Mouse (Mus musculus): ENCODE measurements around the gene Slc1a5. TPM values are rescaled to one million over a fixed set of nuclear protein-coding genes. Genes with fewer than 3 reads are reported as not detected.

Slc1a5 gene
- polyA plus RNA-seq (2015; fragmentation: Nextera tagmentation; extraction: Ambion mirVana), result 8.8 and 9.0 TPM in 2 replicates

- Histone ChIP-seq H3K4me2 (peak within 1 kb of the TSS; percentile 97), H3K36me3 (no peaks in the 10 kb centered on the region), H3K27me3 (peaks cover 14% of the 10 kb centered on the region), H3K4me1 (replicated peaks) (peaks cover 41% of the 10 kb centered on the region), H3K4me3 (peak within 1 kb of the TSS; percentile 52), H3K9ac (peak within 1 kb of the TSS; percentile 70), H3K27ac (replicated peaks) (0 out of 2 replicates have a peak within 1 kb of the TSS, but pooled peaks have one; percentile 29), H3K9me3 (no peaks in the 10 kb centered on the region)
- WGBS, result 4% methylated on average over 34 of the region's 34 CpGs
- ATAC-seq (ENCODE audit: low read depth), result peak; percentile 81
Observed at GRCm38 (mm10) chr7:16780825-16781554, at the start of gene Slc1a5. Gene Slc1a5, plus strand, starts transcription at chr7:16781340.

GRCm38 (mm10) chr7:16731893-16732422 lies 49.2 kb upstream of the Slc1a5 start:
- no peaks in the 10 kb centered on the region for H3K9me3 ChIP-seq
- H3K27ac ChIP-seq (replicated peaks), result no peak overlapping the region
- no peak overlapping the region for H3K4me2 ChIP-seq
- WGBS, result 33% methylated on average over 7 of the region's 7 CpGs
- no peaks in the 10 kb centered on the region for H3K27me3 ChIP-seq
- no peak for ATAC-seq (ENCODE audit: low read depth)
- H3K4me3 ChIP-seq, result no peak overlapping the region
- no peak overlapping the region for H3K9ac ChIP-seq
- peaks cover 7% of the 10 kb centered on the region; the same call in 1 of the 2 replicates for H3K4me1 ChIP-seq (replicated peaks)
- H3K36me3 ChIP-seq, result no peaks in the 10 kb centered on the region

GRCm38 (mm10) chr7:16737606-16738072 lies 43.5 kb upstream of the Slc1a5 start:
- Histone ChIP-seq H3K27ac (replicated peaks) (no peak overlapping the region), H3K9me3 (no peaks in the 10 kb centered on the region), H3K4me2 (peak overlapping the region; percentile 48), H3K9ac (no peak overlapping the region), H3K4me1 (replicated peaks) (peaks cover 26% of the 10 kb centered on the region), H3K27me3 (no peaks in the 10 kb centered on the region), H3K4me3 (peak overlapping the region; percentile 85), H3K36me3 (peaks cover 6% of the 10 kb centered on the region; the same call in 1 of the 2 replicates)
- ATAC-seq (ENCODE audit: low read depth), result peak; percentile 33
- 39% methylated on average over 10 of the region's 10 CpGs for WGBS

- Histone ChIP-seq H3K9me3 (no peaks in the 10 kb centered on the region), H3K4me3 (peak within 1 kb of the TSS; percentile 85), H3K36me3 (peaks cover 12% of the 10 kb centered on the region), H3K27me3 (no peaks in the 10 kb centered on the region), H3K4me1 (replicated peaks) (peaks cover 26% of the 10 kb centered on the region), H3K4me2 (peak within 1 kb of the TSS; percentile 96), H3K9ac (peak within 1 kb of the TSS; percentile 95), H3K27ac (replicated peaks) (peak within 1 kb of the TSS; percentile 61)
- under 1% methylated on average over 34 of the region's 34 CpGs for WGBS
- peak; percentile 96 for ATAC-seq (ENCODE audit: low read depth)
Observed at GRCm38 (mm10) chr7:16738073-16738696, 43.0 kb upstream of the Slc1a5 start, which contains the start of gene Ap2s1. Gene Ap2s1, plus strand, starts transcription at chr7:16738410.

- 0 out of 2 replicates have a peak, but pooled peaks have one; percentile 7 for ATAC-seq (ENCODE audit: low read depth)
- peaks cover 26% of the 10 kb centered on the region for H3K4me1 ChIP-seq (replicated peaks)
- peak overlapping the region; percentile 95 for H3K9ac ChIP-seq
- WGBS, result 61% methylated on average over 10 of the region's 10 CpGs
- H3K27ac ChIP-seq (replicated peaks), result no peak overlapping the region
- peaks cover 21% of the 10 kb centered on the region for H3K36me3 ChIP-seq
- H3K4me3 ChIP-seq, result peak overlapping the region; percentile 85
- H3K4me2 ChIP-seq, result peak overlapping the region; percentile 96
- no peaks in the 10 kb centered on the region for H3K27me3 ChIP-seq
- no peaks in the 10 kb centered on the region for H3K9me3 ChIP-seq
Observed at GRCm38 (mm10) chr7:16739056-16739604, 42.0 kb upstream of the Slc1a5 start.

- Histone ChIP-seq H3K27ac (replicated peaks) (no peak overlapping the region), H3K4me3 (no peak overlapping the region), H3K36me3 (peaks cover 69% of the 10 kb centered on the region), H3K4me1 (replicated peaks) (peaks cover 5% of the 10 kb centered on the region; the same call in 1 of the 2 replicates), H3K9me3 (no peaks in the 10 kb centered on the region), H3K9ac (no peak overlapping the region), H3K27me3 (no peaks in the 10 kb centered on the region), H3K4me2 (no peak overlapping the region)
- WGBS, result 94% methylated on average over 4 of the region's 4 CpGs
- no peak for ATAC-seq (ENCODE audit: low read depth)
Observed at GRCm38 (mm10) chr7:16745373-16745772, 35.8 kb upstream of the Slc1a5 start.

- peaks cover 63% of the 10 kb centered on the region for H3K36me3 ChIP-seq
- H3K4me2 ChIP-seq, result no peak overlapping the region
- ATAC-seq (ENCODE audit: low read depth), result peak; percentile 67; the same call in 1 of the 2 replicates
- WGBS, result 62% methylated on average over 3 of the region's 3 CpGs
- no peak overlapping the region for H3K9ac ChIP-seq
- H3K9me3 ChIP-seq, result no peaks in the 10 kb centered on the region
- no peaks in the 10 kb centered on the region for H3K27me3 ChIP-seq
- no peaks in the 10 kb centered on the region for H3K4me1 ChIP-seq (replicated peaks)
- no peak overlapping the region for H3K4me3 ChIP-seq
- H3K27ac ChIP-seq (replicated peaks), result no peak overlapping the region
Observed at GRCm38 (mm10) chr7:16746093-16746492, 35.0 kb upstream of the Slc1a5 start.

GRCm38 (mm10) chr7:16747656-16748055 lies 33.5 kb upstream of the Slc1a5 start:
- Histone ChIP-seq H3K4me1 (replicated peaks) (no peaks in the 10 kb centered on the region), H3K27me3 (no peaks in the 10 kb centered on the region), H3K4me3 (no peak overlapping the region), H3K9me3 (no peaks in the 10 kb centered on the region), H3K4me2 (no peak overlapping the region), H3K36me3 (peaks cover 62% of the 10 kb centered on the region), H3K27ac (replicated peaks) (no peak overlapping the region), H3K9ac (no peak overlapping the region)
- 92% methylated on average over 6 of the region's 6 CpGs for WGBS
- no peak for ATAC-seq (ENCODE audit: low read depth)

- no peak overlapping the region for H3K4me3 ChIP-seq
- H3K9me3 ChIP-seq, result no peaks in the 10 kb centered on the region
- no peak overlapping the region for H3K9ac ChIP-seq
- no peak overlapping the region for H3K4me2 ChIP-seq
- peaks cover 29% of the 10 kb centered on the region for H3K36me3 ChIP-seq
- 91% methylated on average over 12 of the region's 12 CpGs for WGBS
- no peak for ATAC-seq (ENCODE audit: low read depth)
- H3K27ac ChIP-seq (replicated peaks), result no peak overlapping the region
- no peaks in the 10 kb centered on the region for H3K27me3 ChIP-seq
- no peaks in the 10 kb centered on the region for H3K4me1 ChIP-seq (replicated peaks)
Observed at GRCm38 (mm10) chr7:16752016-16752415, 29.1 kb upstream of the Slc1a5 start.

- Histone ChIP-seq H3K9ac (no peak overlapping the region), H3K4me2 (no peak overlapping the region), H3K36me3 (no peaks in the 10 kb centered on the region), H3K27me3 (no peaks in the 10 kb centered on the region), H3K9me3 (no peaks in the 10 kb centered on the region), H3K4me1 (replicated peaks) (no peaks in the 10 kb centered on the region), H3K27ac (replicated peaks) (no peak overlapping the region), H3K4me3 (no peak overlapping the region)
- no peak for ATAC-seq (ENCODE audit: low read depth)
- 76% methylated on average over 17 of the region's 17 CpGs for WGBS
Observed at GRCm38 (mm10) chr7:16755362-16756017, 25.6 kb upstream of the Slc1a5 start.

- H3K27me3 ChIP-seq, result no peaks in the 10 kb centered on the region
- no peak overlapping the region for H3K4me2 ChIP-seq
- peaks cover 5% of the 10 kb centered on the region; the same call in 1 of the 2 replicates for H3K4me1 ChIP-seq (replicated peaks)
- no peak overlapping the region for H3K27ac ChIP-seq (replicated peaks)
- H3K4me3 ChIP-seq, result no peak overlapping the region
- ATAC-seq (ENCODE audit: low read depth), result peak; percentile 95
- WGBS, result 59% methylated on average over 11 of the region's 11 CpGs
- no peaks in the 10 kb centered on the region for H3K9me3 ChIP-seq
- no peaks in the 10 kb centered on the region for H3K36me3 ChIP-seq
- H3K9ac ChIP-seq, result no peak overlapping the region
Observed at GRCm38 (mm10) chr7:16758872-16759574, 22.1 kb upstream of the Slc1a5 start.

All from neural tube, embryonic 13.5 days (tissue).